Mouse (Mus musculus): ENCODE measurements around the gene Drap1.

The Drap1 gene

GRCm38 (mm10) chr19:5424782-5425741, at the start of gene Drap1, which contains the start of gene AI837181:
Gene Drap1 (minus strand): TSS chr19:5424979.
Gene AI837181 (plus strand): TSS chr19:5425144.
- peak; percentile 92 for DNase-seq

GRCm38 (mm10) chr19:5473720-5474119, 48.9 kb upstream of the Drap1 start, which contains the start of gene Efemp2:
Gene Efemp2 (plus strand): TSS chr19:5473954.
- peak; percentile 74 for DNase-seq

GRCm38 (mm10) chr19:5472857-5473256, 48.1 kb upstream of the Drap1 start:
- no peak for DNase-seq

GRCm38 (mm10) chr19:5471846-5472245, 47.1 kb upstream of the Drap1 start:
- no peak for DNase-seq

GRCm38 (mm10) chr19:5468374-5468773, 43.6 kb upstream of the Drap1 start, which contains the start of gene Ctsw:
Gene Ctsw (minus strand): TSS chr19:5468507.
- DNase-seq: no peak

GRCm38 (mm10) chr19:5466916-5467500, 42.2 kb upstream of the Drap1 start:
- DNase-seq: no peak

- no peak for DNase-seq
Observed at GRCm38 (mm10) chr19:5465037-5465436, 40.3 kb upstream of the Drap1 start.

GRCm38 (mm10) chr19:5463791-5464562, 39.2 kb upstream of the Drap1 start:
- DNase-seq: peak; percentile 74

GRCm38 (mm10) chr19:5463212-5463611, 38.4 kb upstream of the Drap1 start:
- DNase-seq: no peak

GRCm38 (mm10) chr19:5461411-5461810, 36.6 kb upstream of the Drap1 start:
- DNase-seq: no peak

- peak; percentile 86 for DNase-seq
Observed at GRCm38 (mm10) chr19:5460465-5460911, 35.7 kb upstream of the Drap1 start, which contains the start of gene Fibp. Gene Fibp (plus strand): TSS chr19:5460615.

GRCm38 (mm10) chr19:5459896-5460295, 35.1 kb upstream of the Drap1 start:
- DNase-seq: no peak

GRCm38 (mm10) chr19:5459019-5459418, 34.2 kb upstream of the Drap1 start:
- DNase-seq: peak; percentile 60

- peak; percentile 57 for DNase-seq
Observed at GRCm38 (mm10) chr19:5457746-5458442, 33.1 kb upstream of the Drap1 start, which contains the start of gene Ccdc85b. Gene Ccdc85b (minus strand): TSS chr19:5457894.

- peak; percentile 98 for DNase-seq
Observed at GRCm38 (mm10) chr19:5456922-5457745, 32.4 kb upstream of the Drap1 start.

- DNase-seq: no peak
Observed at GRCm38 (mm10) chr19:5456241-5456921, 31.6 kb upstream of the Drap1 start.

GRCm38 (mm10) chr19:5455568-5455967, 30.8 kb upstream of the Drap1 start:
- no peak for DNase-seq

- peak; percentile 48 for DNase-seq
Observed at GRCm38 (mm10) chr19:5455037-5455436, 30.3 kb upstream of the Drap1 start.

- no peak for DNase-seq
Observed at GRCm38 (mm10) chr19:5451766-5452165, 27.0 kb upstream of the Drap1 start.

- no peak for DNase-seq
Observed at GRCm38 (mm10) chr19:5449673-5450072, 24.9 kb upstream of the Drap1 start.
